Mouse (Mus musculus) cerebral cortex, adult 2 months (tissue): ENCODE data around the gene Klhl5.

ENCODE experiments used
- WGBS: fragments of 180-500 bp; shearing (Covaris S2); methylation state at CpG from one replicate; pipeline ENCODE4 v1.1.7; 2018; 5-methylcytosine and 5-hydroxymethylcytosine counted together

Klhl5 gene

DNA sequence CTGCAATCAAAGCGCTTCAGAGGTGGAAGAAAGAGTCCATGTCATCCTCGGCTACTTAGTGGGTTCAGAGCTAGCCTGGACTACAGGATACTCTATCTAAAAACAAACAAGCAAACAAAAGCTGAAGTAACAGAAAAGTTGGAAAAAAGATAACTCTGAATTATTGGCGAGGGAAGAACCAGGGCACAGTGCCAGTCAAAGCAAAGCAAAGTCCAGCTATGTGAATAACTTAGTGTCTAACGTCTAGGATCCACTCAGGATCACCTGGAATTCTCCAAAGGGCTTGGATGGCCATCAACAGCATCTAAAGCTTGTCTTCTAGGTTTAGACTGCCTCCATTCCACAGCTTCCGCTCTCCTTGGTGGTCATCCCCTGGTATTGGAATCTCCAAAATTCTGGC, 9.9 kb upstream of the Klhl5 start:
- WGBS: 81% methylated on average over 5 of the region's 5 CpGs

GRCm38 (mm10) chr5:65100002-65100401, 7.3 kb upstream of the Klhl5 start:
- WGBS: 59% methylated on average over 11 of the region's 11 CpGs

GRCm38 (mm10) chr5:65101209-65101608, 6.1 kb upstream of the Klhl5 start:
- 80% methylated on average over 5 of the region's 5 CpGs for WGBS

GRCm38 (mm10) chr5:65101621-65102020, 5.7 kb upstream of the Klhl5 start:
- 90% methylated on average over 6 of the region's 6 CpGs for WGBS

DNA sequence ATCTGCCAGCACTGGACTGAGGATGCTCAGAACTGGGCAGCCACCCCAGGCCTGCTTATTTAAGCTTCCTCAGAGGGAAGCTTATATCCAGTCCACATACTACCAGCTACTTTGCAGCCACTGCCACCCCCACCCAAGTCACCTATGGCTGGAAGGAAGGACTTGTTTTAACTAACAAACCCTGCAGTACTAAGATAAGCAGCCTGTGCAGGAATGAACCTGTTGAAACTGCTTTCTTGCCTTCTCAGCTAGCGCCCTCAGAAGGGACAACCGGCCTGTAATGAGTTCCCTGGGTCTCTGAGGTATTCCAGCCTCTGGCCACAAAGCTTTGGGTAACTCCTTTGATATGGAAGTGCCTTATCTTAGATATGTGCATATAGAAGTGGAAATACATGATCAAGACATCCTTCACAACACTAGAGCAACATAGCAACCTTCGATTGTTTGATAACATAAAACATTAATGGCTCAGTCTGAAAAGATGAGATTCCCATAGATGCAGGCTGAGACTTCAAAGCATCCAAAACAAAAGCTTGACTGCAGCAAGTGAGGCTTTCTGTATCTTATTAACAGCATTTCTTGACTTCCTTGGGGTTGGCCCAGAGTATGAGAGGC, 5.2 kb upstream of the Klhl5 start:
- WGBS: 79% methylated on average over 3 of the region's 3 CpGs

DNA sequence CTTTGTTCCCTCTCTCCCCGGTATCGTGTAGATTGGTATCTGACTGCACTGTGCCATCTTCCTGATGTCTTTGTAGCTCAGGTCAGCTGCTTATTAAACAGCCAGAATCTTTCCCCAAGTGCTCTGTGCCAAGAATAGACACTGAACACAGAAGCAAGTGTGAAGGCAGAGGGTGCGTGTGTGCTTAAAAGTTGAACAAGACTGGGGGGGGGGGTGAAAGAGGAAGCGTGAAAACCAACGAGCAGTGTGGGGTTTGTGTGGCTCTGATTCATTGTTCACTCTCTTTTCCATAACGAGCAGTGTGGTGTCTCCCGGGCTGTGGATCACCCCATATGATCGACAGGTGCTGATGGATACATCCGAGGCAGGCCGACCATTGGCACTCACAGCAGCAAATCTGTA, 4.7 kb upstream of the Klhl5 start:
- 31% methylated on average over 10 of the region's 10 CpGs for WGBS

DNA sequence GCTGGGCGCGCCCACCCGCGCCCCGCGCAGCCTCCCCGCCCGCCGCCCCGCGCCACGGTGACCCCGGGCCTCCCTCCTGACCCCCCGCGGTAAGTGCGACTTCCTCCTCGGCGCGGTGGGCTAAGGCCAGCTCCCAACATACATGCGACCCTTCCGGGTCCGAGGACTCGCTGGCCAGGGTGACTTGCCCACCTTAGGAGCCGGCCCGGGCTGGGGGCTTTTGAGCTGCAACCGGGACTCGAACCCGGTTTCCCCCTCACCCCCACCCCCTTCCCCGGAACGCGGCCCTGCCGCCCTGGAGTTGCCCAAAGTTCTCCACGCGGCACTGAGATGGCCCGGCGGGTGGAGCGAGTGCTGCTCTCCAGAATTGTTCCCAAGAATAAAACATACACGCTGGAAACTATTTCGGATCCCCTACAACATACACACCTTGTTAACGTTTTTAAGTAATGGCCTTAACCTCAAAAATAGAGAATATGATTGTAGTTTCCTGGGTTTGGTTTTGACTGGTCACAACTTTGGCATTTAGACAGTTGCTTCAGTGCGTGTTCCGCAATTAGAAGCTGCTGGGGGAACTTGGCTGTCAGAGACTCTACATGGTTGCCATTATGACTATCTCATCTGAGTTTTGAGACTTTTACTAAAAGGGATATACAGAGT, 564 bp downstream of the Klhl5 start:
- whole genome bisulfite sequencing: 2% methylated on average over 42 of the region's 42 CpGs

DNA sequence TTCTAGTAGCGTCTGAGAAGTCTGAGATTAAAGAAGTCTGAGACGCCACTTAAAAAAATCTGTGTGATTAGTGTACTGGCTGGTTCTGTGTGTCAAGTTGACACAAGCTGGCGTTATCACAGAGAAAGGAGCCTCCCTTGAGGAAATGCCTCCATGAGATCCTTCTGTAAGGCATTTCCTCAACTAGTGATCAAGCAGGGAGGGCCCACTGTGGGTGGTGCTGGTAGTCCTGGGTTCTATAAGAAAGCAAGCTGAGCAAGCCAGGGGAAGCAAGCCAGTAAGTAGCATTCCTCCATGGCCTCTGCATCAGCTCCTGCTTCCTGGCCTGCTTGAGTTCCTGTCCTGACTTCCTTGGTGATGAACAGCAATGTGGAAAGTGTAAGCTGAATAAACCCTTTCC, 4.9 kb downstream of the Klhl5 start:
- WGBS: 76% methylated on average over 3 of the region's 3 CpGs

DNA sequence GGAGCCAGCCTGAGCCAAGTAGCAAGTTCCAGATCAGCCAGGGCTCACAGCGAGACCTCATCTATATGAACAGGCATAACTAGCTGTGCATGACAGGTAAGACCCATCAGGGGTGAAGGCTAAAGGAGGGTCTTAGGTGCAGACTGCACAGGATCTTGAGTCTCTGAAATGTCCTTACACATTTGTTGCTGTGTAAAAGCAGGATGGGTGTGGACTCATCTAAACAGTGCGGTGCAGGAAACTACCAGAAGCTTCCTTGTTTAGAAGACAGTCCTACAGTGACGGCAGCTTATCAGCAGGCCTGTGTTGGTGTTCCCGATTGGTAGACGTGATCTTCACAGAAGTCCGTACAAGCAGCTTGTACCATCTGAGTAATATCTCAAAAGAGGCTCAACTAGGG, 6.0 kb downstream of the Klhl5 start:
- 83% methylated on average over 6 of the region's 6 CpGs for WGBS

DNA sequence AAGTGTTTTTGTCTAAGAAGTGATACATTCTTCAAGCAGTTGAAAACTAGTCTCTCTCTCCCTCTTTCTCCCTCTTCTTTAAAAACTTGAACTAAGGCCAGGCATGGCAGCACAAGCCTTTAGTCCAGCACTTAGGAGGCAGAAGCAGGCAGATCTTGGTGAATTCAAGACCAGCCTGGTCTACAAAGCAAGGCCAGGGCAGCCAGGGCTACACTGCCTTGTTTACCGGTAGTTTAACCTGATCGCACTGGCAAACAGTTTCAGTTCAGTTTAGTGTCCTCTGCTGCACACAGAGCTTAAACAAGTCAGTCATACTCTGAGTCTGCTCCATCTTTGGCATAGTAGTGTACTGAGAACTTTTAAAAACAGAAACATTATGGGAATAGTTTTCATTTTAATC, 9.4 kb downstream of the Klhl5 start:
- 88% methylated on average over 2 of the region's 2 CpGs for WGBS

DNA sequence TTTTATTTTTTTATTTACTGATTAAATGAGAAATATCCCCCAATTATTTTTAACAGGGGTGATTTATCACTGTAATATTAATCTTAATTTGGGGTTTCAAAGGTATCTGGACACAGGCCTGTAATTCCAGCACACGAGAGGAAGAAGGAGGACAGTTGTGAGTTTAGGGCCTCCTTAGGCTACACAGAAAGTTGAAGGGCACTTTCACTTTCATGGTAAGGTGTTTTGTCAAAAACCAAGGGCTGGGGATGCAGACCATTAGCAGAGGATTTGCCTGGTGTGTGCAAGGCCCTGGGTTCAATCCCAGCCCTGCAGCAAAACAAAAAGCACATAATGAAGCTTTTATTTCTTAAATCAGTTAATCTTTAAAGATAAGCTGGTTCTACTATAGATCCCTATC, 12.2 kb downstream of the Klhl5 start:
- 82% methylated on average over 1 of the region's 1 CpGs for WGBS

DNA sequence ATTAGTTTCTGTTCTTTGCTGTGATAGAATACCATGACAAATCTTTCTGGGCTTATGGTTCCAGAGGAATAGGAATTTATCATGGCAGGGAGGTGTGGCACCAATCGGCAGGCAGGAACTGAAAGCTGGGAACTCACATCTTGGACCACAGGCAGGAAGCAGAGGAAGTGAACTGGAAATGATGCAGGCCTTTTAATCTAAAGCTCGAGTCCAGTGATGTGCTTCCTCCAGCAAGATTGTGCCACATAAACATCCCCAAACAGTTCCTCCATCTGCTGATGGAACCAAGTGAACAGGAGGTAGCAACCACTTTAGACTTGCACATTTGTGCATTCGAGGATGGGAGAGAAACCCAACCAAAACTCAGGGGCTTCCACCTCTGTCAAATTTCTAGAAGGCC, 12.6 kb downstream of the Klhl5 start:
- WGBS: 69% methylated on average over 3 of the region's 3 CpGs

DNA sequence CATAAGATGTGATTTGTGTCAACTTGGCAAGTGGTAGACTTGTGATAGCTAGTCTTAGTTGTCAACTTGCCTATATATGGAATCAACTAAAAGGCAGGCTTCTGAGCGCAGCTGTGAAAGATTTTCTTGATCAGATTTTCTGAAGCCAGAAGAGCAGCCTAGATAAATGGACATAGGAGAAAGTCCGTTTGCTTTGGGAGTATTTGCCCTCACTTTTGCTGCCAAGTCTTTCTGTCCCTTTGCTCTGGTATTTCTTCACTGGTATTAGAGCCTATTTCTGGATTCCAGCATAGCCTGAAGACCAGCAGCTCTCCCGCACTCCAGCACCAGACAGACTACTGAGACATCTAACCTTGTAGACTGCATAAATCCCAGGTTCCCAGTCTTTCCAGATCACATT, 15.3 kb downstream of the Klhl5 start:
- 63% methylated on average over 3 of the region's 3 CpGs for whole genome bisulfite sequencing

GRCm38 (mm10) chr5:65126137-65126536, 18.8 kb downstream of the Klhl5 start:
- WGBS: 95% methylated on average over 1 of the region's 1 CpGs

- 60% methylated on average over 2 of the region's 2 CpGs for WGBS
Measured at GRCm38 (mm10) chr5:65128481-65128880, 21.1 kb downstream of the Klhl5 start.

DNA sequence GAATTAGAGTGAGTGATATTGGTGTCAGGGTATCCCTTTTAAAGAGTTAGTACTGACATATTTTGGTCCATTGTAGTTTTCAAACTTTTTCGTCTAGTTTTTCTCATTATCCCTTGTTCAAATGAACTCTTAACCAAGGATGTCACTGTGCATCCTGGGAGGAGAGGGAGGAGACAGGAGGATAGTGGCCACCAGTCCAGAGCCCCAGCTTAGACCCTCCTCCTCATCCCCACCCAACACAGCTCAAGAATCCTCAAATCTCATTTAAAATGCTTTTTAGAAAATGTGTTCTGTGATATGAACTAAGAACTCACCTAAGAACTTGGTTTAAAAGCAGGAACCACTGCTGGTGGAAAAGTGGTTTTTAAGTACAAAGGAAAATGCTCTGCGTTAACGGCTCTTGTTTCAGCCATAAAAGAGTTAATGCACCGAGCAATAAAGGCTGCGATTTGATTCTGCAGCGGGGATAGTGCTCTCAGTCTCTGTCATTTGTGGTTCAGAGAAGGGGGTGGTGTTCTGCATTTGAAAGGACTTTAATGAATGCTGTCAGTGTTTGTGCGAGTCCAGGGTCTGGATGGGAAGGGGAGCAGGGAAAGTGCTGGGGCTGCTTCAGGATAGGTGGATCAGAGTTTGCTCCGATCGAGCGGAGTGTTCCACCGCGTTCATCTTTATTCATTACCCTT, 23.3 kb downstream of the Klhl5 start:
- WGBS: 10% methylated on average over 12 of the region's 12 CpGs

GRCm38 (mm10) chr5:65131211-65131879, 24.0 kb downstream of the Klhl5 start:
- WGBS: 18% methylated on average over 20 of the region's 20 CpGs

GRCm38 (mm10) chr5:65136159-65136558, 28.8 kb downstream of the Klhl5 start:
- 76% methylated on average over 7 of the region's 7 CpGs for WGBS

DNA sequence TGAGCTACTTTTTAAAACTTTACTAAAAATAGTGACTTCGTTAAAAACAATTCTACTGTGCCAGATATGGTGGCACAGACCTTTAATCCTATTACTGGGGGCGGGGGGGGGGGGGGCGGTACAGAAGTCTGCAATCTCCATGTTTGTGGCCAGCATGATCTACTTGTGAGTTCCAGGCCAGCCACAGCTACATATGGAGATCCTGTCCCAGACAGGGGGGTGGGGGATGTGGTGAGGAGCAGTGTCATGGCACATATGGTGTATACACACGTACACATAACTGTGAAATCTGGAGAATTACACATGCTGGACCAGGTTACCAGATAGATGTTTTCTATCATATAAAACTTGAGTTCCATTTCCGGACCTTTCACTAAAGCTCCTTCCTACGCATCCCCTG, 29.7 kb downstream of the Klhl5 start:
- WGBS: 60% methylated on average over 6 of the region's 6 CpGs

DNA sequence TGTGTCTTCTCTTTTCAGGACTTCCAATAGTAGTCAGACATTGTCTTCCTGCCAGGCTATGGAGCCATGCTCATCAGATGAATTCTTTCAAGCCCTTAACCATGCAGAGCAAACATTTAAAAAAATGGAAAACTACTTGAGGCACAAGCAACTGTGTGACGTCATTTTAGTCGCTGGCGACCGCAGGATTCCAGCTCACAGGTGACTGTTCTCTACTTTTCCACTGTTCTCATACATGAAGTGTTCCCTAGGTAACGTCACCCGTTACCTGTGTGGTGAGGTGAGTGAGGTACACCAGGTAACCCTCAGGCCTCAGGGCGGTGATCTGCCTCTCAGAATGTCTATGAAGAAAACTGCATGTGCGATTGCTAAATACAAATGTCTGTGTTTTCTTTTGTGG, 33.9 kb downstream of the Klhl5 start:
- 91% methylated on average over 8 of the region's 8 CpGs for WGBS

DNA sequence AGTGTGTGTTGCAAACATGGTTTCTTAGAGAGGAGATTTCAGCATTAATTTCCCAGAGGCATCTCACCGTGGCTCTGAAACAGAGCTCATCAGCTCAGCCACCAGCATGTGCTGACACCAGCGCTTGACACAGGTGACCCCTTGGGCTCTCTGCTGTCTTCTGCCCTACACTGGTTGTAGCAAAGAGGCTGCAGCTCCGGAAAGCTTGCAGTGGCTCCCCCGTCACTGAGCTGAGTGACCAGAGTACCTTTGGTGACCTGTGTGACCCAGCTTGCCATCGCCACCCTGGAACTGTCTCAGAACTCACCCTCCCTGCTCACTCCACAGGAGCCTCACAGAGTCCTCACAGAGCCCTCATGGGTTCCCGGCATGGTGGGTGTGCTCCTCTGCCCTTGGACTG, 34.9 kb downstream of the Klhl5 start:
- 92% methylated on average over 6 of the region's 6 CpGs for WGBS

GRCm38 (mm10) chr5:65145499-65146101, 38.3 kb downstream of the Klhl5 start:
- 79% methylated on average over 9 of the region's 9 CpGs for WGBS
